Mouse (Mus musculus) heart, postnatal 10 days (tissue): ENCODE measurements around the gene Alkbh8. TPM values are rescaled to one million over a fixed set of nuclear protein-coding genes. Genes with fewer than 3 reads are reported as not detected.

ENCODE experiments used
- total RNA-seq, 2 experiments: library from RNA; stranded (reverse); gene quantifications; 2 replicates each; pipeline ENCODE4 v1.2.3; 2021

Alkbh8 gene
- total RNA-seq, 2 experiments from 2014 or later, result 15.2 to 16.4 TPM

Other genes with a start within 250 kb of the Alkbh8 start
- 10 to 100 TPM; 15.1 to 15.4 TPM for gene Cwf19l2, start 68.5 kb downstream of the Alkbh8 start, total RNA-seq
- gene Gucy1a2, start 197.6 kb downstream of the Alkbh8 start, total RNA-seq, result 10 to 100 TPM in 1 of 2 experiments, 1 to 10 TPM in 1; 9.6 to 11.9 TPM